Mouse (Mus musculus) urinary bladder, postnatal 14 days (tissue): ENCODE data around the gene Nos1.

Experiments used
- DNase-seq: peaks from one replicate; pipeline ENCODE4 v3.0.0; 2021; ENCODE audit warnings: low spot score

Gene Nos1

GRCm38 (mm10) chr5:117997434-117997970 is 216.7 kb downstream of the Nos1 start:
- no peak for DNase-seq

GRCm38 (mm10) chr5:117999061-117999460 is 218.2 kb downstream of the Nos1 start:
- DNase-seq, result no peak

GRCm38 (mm10) chr5:117999584-117999983 is 218.8 kb downstream of the Nos1 start:
- DNase-seq, result no peak

- peak; percentile 63 for DNase-seq
These were observed 221.2 kb downstream of the Nos1 start for GRCm38 (mm10) chr5:118002059-118002458.

- DNase-seq, result peak; percentile 53
These were observed 223.8 kb downstream of the Nos1 start for GRCm38 (mm10) chr5:118004619-118005018.

- DNase-seq, result no peak
These were observed 224.9 kb downstream of the Nos1 start for GRCm38 (mm10) chr5:118005728-118006127.

- no peak for DNase-seq
These were observed 227.5 kb downstream of the Nos1 start for GRCm38 (mm10) chr5:118008344-118008743.
